Mouse (Mus musculus): ENCODE measurements around the gene Gcn1l1.

- no peak for TF ChIP-seq CTCF (IDR thresholded peaks at IDR 0.05; ENCODE audit: low read depth, low read length)
- TF ChIP-seq POLR2A (IDR thresholded peaks at IDR 0.05; ENCODE audit: extremely low read depth, insufficient read depth, low read length) = no peak
Observed at GRCm38 (mm10) chr5:115569308-115569707, 4.3 kb downstream of the Gcn1l1 start.

All from liver, adult 2 months (tissue).